Mouse (Mus musculus) limb, embryonic 14.5 days (tissue): ENCODE measurements around the gene Qser1. TPM values are rescaled to one million over a fixed set of nuclear protein-coding genes. Genes with fewer than 3 reads are reported as not detected.

Experiments
- ATAC-seq: fragments of 200-750 bp; cut with Nextera tagmentation; 2 replicates; pipeline ENCODE4 v1.8.0; 2017; ENCODE audit warnings: low read depth, moderate number of reproducible peaks, moderate TSS enrichment; ENCODE audit not compliant: low FRiP score
- DNase-seq: peaks from one replicate; pipeline ENCODE4 v3.0.0-alpha.2; 2015; ENCODE audit warnings: low spot score
- H3K27ac ChIP-seq: fragments of 300-500 bp; sonication (generic); replicated peaks from 2 replicates; pipeline ENCODE4 v1.5.1; 2014; ENCODE audit warnings: low read depth, mild to moderate bottlenecking, low read length, moderate library complexity, mixed read lengths
- H3K27me3 ChIP-seq: fragments of 300-500 bp; sonication (generic); 2 replicates; pipeline ENCODE4 v1.6.1; 2014; ENCODE audit warnings: low read length, mixed read lengths; ENCODE audit not compliant: control insufficient read depth, insufficient read depth
- H3K36me3 ChIP-seq: fragments of 300-500 bp; sonication (generic); 2 replicates; pipeline ENCODE4 v1.6.1; 2014; ENCODE audit warnings: mild to moderate bottlenecking, low read length, moderate library complexity, mixed read lengths; ENCODE audit not compliant: control insufficient read depth, insufficient read depth
- H3K4me1 ChIP-seq: fragments of 300-500 bp; sonication (generic); 2 replicates; pipeline ENCODE4 v1.6.1; 2014; ENCODE audit warnings: antibody characterized with exemption, low read length, mixed read lengths; ENCODE audit not compliant: control insufficient read depth, insufficient read depth
- H3K4me2 ChIP-seq: fragments of 300-500 bp; sonication (generic); replicated peaks from 2 replicates; pipeline ENCODE4 v1.6.1; 2014; ENCODE audit warnings: low read depth, mild to moderate bottlenecking, low read length, moderate library complexity; ENCODE audit not compliant: severe bottlenecking
- H3K4me3 ChIP-seq: fragments of 300-500 bp; sonication (generic); replicated peaks from 2 replicates; pipeline ENCODE4 v1.5.1; 2014; ENCODE audit warnings: low read length
- H3K9ac ChIP-seq: fragments of 300-500 bp; sonication (generic); 2 replicates; pipeline ENCODE4 v1.6.1; 2014; ENCODE audit warnings: mild to moderate bottlenecking, low read depth, low read length, moderate library complexity; ENCODE audit not compliant: severe bottlenecking
- H3K9me3 ChIP-seq: fragments of 300-500 bp; sonication (generic); 2 replicates; pipeline ENCODE4 v1.6.1; 2016; ENCODE audit warnings: low read length; ENCODE audit not compliant: control insufficient read depth
- POLR2A ChIP-seq: fragments of 200-500 bp; IDR thresholded peaks from 2 replicates; pipeline ENCODE4 v1.8.0; 2012; ENCODE audit warnings: inconsistent platforms, mild to moderate bottlenecking, moderate library complexity, borderline replicate concordance; ENCODE audit not compliant: insufficient read depth, insufficient read length; ENCODE audit errors: extremely low read depth
- WGBS: fragments of 180-500 bp; shearing (Covaris S2); extraction: QIAGEN DNeasy Blood & Tissue Kit; methylation state at CpG from one replicate; pipeline ENCODE4 v1.1.7; 2014; 5-methylcytosine and 5-hydroxymethylcytosine counted together
- polyA plus RNA-seq, 2 experiments: library from polyadenylated mRNA; depleted of rRNA in 1 of 2; stranded (reverse) in 1 of 2; unstranded in 1 of 2; fragments of >200 nt; fragmentation: Nextera tagmentation in 1 of 2; extraction: Ambion mirVana in 1 of 2; gene quantifications; 2 replicates each; pipeline versions ENCODE4 v1.2.1 to v1.2.3; 2012 to 2014

Qser1 gene
- polyA plus RNA-seq, 2 experiments = 16.8 to 19.1 TPM

DNA sequence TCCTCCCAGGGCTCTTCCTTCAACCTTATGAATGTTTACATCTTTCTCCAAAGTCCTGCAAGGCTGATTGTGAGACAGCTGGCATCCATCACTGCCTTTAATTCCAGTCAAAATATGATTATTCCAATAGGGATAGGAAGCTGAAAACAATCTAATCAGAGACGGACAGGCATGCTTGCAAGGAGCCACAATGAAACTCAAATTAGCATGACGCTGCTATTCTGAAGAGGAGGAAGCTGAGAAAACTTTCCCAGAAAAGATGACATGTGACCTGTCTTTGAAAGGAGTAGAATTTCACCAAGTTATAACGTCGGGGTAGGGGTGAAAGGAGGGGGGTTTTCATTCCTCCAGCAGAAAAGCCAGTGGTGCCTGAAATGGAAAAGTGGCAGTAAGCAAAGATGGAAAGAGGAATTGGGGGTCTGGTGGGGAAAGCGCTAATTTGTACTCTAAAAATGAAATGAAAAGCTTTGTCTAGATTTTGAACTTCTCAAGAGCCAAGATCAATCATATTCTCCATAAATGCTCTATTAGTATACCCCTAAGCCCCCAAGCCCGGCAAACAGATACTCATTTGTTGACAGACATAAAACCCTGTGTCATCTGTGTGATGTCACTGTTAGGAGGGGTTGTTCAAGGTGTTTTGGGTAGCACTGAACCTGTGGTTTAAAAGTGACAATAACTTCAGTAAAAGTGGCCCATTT, 105.7 kb downstream of the Qser1 start:
- Histone ChIP-seq H3K27ac (0 out of 2 replicates have a peak overlapping the region, but pooled peaks have one; percentile 91), H3K4me3 (peak overlapping the region; percentile 76), H3K27me3 (no peaks in the 10 kb centered on the region), H3K9ac (peak overlapping the region; percentile 86; the same call in 1 of the 2 replicates), H3K4me2 (peak overlapping the region; percentile 64), H3K9me3 (no peaks in the 10 kb centered on the region), H3K36me3 (peaks cover 9% of the 10 kb centered on the region; the same call in 1 of the 2 replicates), H3K4me1 (peaks cover 13% of the 10 kb centered on the region)
- TF ChIP-seq POLR2A = no peak
- ATAC-seq (no peak), DNase-seq (no peak)
- WGBS = 27% methylated on average over 6 of the region's 6 CpGs

GRCm38 (mm10) chr2:104709786-104710337, 106.7 kb downstream of the Qser1 start:
- TF ChIP-seq POLR2A = no peak
- no peak overlapping the region for H3K4me3 ChIP-seq
- DNase-seq = no peak
- peaks cover 18% of the 10 kb centered on the region for H3K36me3 ChIP-seq
- WGBS = 64% methylated on average over 6 of the region's 6 CpGs
- H3K9ac ChIP-seq = no peak overlapping the region
- no peaks in the 10 kb centered on the region for H3K9me3 ChIP-seq
- H3K4me1 ChIP-seq = peaks cover 13% of the 10 kb centered on the region
- no peaks in the 10 kb centered on the region for H3K27me3 ChIP-seq
- H3K27ac ChIP-seq = no peak overlapping the region
- ATAC-seq = no peak
- H3K4me2 ChIP-seq = no peak overlapping the region

Other genes starting within 250 kb of the Qser1 start
- 43.7 and 52.2 TPM in 2 replicates for gene Cstf3, start 226.2 kb downstream of the Qser1 start, polyA plus RNA-seq (2012; rRNA removed)
- gene Cstf3, start 226.2 kb downstream of the Qser1 start, polyA plus RNA-seq (2014; fragmentation: Nextera tagmentation; extraction: Ambion mirVana) = 52.9 and 61.4 TPM in 2 replicates
- gene Tcp11l1, start 104.6 kb downstream of the Qser1 start, polyA plus RNA-seq (2012; rRNA removed) = 16.7 and 22.5 TPM in 2 replicates
- 47.6 and 50.8 TPM in 2 replicates for gene Tcp11l1, start 104.6 kb downstream of the Qser1 start, polyA plus RNA-seq (2014; fragmentation: Nextera tagmentation; extraction: Ambion mirVana)
- not detected in 2 replicates for gene Pin1rt1, start 100.4 kb downstream of the Qser1 start, polyA plus RNA-seq (2012; rRNA removed)
- 0.32 TPM in 1 of 2 replicates, not detected in the other for gene Pin1rt1, start 100.4 kb downstream of the Qser1 start, polyA plus RNA-seq (2014; fragmentation: Nextera tagmentation; extraction: Ambion mirVana)
- 3.8 and 4.8 TPM in 2 replicates for gene Depdc7, start 73.9 kb downstream of the Qser1 start, polyA plus RNA-seq (2012; rRNA removed)
- 5.8 and 6.7 TPM in 2 replicates for gene Depdc7, start 73.9 kb downstream of the Qser1 start, polyA plus RNA-seq (2014; fragmentation: Nextera tagmentation; extraction: Ambion mirVana)
- gene Prrg4, start 33.1 kb upstream of the Qser1 start, polyA plus RNA-seq (2012; rRNA removed) = 1.3 and 1.4 TPM in 2 replicates
- 3.8 and 4.3 TPM in 2 replicates for gene Prrg4, start 33.1 kb upstream of the Qser1 start, polyA plus RNA-seq (2014; fragmentation: Nextera tagmentation; extraction: Ambion mirVana)
- 2.9 and 7.1 TPM in 2 replicates for gene Ccdc73, start 51.0 kb upstream of the Qser1 start, polyA plus RNA-seq (2012; rRNA removed)
- 4.5 and 7.0 TPM in 2 replicates for gene Ccdc73, start 51.0 kb upstream of the Qser1 start, polyA plus RNA-seq (2014; fragmentation: Nextera tagmentation; extraction: Ambion mirVana)
- gene Eif3m, start 200.3 kb upstream of the Qser1 start, polyA plus RNA-seq (2012; rRNA removed) = 109 and 145 TPM in 2 replicates
- 292 and 297 TPM in 2 replicates for gene Eif3m, start 200.3 kb upstream of the Qser1 start, polyA plus RNA-seq (2014; fragmentation: Nextera tagmentation; extraction: Ambion mirVana)